Mouse (Mus musculus): ENCODE data around the gene Crybg3. TPM values are rescaled to one million over a fixed set of nuclear protein-coding genes. Genes with fewer than 3 reads are reported as not detected.

Crybg3 gene
- total RNA-seq, 2 experiments from 2014 or later: 35.7 to 36.8 TPM

DNA sequence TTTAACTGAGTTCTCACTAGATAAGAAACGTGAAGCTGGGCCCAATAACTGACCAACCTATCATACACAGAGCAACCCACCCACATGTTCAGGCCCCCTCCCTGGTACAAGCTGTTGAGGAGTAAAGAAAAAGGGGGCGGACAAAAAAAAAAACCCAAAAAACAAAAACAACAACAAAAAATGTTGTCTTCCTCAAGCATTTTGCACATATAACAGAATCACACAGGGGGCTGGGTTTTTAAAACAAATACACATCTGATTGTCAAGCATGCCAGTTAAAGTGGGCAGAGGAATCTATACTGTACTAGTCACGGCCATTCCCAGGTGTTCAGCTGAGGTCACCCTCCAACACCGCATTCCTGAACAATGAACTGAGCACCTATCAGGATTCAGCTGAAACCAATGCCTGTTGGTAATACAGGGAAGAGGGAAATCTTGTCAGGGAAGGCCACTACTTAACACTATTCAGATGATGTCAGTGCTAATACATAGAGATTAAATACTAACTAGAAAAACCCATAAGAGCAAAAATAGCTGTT, 15.0 kb downstream of the Crybg3 start:
- DNase-seq (ENCODE audit: low spot score in 2 of 2): no peak

DNA sequence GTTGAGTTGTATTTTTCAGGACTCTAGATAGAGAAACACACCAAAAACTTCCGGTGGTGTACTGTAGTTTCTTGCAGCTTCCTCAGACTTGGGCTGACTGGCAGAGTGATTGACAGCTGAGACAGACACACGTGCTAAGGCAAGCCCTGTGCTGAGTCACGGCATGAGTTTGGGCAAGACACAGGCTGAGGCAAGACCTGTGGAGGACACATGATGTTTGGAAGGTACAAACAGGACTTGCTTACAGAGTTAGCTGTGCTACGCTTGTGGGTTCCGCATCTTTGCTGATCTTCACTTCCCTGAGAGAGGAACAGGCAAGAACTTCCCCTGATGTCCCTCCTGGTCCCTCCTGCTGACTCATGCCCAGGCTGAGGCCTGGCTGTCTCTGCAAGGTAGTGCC, 17.3 kb downstream of the Crybg3 start:
- DNase-seq (ENCODE audit: low spot score in 2 of 2): no peak

DNA sequence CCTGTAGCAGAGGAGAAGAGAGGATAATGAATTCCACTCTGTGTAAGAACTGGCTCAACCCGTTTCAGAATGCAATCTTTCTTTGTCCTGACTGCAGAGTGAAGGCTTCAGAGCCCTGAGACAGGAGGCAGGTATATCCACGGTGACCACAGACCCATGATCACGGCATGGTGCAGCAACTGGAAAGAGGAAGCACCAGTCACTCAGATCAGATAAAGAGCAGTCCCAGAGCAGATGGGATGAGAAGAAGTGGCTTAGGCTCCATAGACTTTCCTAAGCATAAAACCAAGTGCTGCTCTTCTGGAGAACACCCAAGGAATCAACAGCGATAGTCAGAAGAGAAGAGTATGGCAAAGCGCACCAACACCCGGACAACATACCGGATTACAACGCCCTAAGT, 21.5 kb downstream of the Crybg3 start:
- DNase-seq (ENCODE audit: low spot score in 2 of 2): no peak

DNA sequence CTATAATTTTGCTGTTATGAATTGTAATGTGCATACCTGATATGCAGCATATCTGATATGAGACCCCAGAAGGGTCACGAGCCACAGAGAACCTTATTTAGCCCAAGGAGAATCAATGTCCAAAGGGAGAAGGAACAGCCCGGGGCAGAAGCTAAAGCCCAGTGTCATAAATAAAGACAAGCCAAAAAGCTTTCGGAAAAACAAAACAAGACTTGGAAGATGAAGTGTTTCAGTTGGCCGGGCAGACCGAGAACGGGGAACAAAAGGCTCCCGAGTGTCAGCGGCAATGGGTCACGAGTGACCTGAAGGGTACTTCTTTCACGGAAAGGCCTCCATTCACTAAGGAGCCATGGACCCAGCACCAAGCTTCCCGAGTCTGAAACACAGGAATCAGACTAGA, 26.8 kb downstream of the Crybg3 start:
- no peak for DNase-seq (ENCODE audit: low spot score in 2 of 2)

DNA sequence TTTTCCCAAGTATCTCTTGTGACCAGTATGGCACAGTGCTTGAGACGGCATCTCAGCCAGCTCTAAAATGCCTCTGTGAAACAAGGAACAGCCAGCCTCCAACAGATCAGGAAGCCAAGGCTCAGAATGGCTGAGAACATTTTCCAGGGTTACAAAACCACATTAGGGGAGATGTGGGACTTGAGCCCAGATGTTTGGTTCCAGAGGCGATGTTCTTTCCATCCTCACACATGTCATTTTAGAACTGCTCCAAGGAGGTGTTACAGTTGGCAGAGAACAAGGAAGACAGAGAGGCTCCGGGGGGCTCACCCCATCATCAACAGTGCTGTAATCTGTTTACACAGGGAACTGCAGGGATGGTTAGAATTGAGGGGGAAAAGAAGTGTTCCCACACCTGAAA, 28.1 kb downstream of the Crybg3 start:
- DNase-seq (ENCODE audit: low spot score in 2 of 2): no peak

DNA sequence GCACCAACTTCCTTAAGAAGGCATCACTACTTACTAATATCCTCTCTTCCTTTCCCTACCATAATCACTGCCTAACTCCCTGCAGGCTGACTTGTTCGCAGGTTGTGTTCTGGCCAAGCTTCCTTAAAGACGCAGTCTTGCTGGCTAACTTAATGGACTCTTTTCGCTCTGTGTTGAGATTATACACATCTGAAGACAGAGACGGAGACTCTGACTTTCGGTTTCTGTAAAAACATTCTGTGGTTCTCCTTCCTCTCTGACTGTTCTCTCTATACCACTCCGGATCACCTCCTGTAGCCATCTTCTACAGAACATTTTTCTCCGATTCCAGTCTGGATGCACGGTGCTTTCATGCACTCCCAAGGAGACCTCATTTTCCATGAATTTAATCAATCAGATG, 30.0 kb downstream of the Crybg3 start:
- no peak for DNase-seq (ENCODE audit: low spot score in 2 of 2)

DNA sequence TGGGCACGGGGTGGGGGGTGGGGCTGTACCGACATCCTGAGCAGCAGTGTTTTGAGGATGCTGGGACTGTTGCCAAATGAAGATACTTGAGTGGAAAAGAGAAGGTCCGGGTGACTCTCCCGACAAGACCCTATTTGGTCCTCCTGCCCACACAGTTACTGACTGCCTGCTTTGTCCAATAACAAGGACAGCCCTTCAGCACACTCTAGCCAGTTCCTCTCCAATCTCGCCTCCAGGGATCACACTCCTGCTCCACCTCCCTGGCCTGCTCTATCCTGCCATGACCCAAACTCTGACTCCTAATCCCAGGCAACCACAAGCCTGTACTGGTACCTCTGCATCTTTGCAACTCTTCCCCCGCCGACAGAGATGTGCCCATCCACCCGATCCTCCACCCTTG, 30.9 kb downstream of the Crybg3 start:
- DNase-seq (ENCODE audit: low spot score in 2 of 2): no peak

DNA sequence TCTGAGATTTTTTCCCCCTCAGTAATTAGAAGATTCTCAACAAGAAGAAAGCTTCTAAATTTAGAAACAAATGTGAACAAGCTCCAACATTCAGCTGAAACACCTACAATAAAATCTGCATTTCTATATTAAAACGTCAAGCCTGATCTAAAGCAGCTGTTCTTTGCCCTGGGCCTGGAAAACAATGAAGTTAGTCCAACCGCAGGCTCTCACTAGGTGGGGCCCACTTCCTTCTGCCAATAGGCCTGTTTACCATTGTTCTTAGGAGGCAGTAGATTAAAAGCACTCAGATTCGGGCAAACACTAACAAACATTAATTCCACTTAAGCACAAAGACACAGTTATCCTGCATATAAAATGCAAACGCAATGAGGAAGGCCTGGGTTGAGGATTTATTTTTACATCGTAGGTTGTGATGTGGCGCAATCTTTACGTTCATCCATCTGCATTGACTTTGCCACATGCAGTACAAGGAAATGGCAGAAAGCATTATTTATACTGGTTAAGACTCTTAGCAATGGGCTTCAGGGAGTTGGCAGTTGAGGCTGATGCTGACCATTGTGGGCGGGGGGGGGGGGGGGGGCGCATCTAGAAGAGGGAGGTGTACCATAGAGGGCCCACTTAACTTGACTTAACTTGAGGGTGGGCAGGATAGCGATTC, 32.9 kb downstream of the Crybg3 start:
- no peak for DNase-seq (ENCODE audit: low spot score in 2 of 2)

DNA sequence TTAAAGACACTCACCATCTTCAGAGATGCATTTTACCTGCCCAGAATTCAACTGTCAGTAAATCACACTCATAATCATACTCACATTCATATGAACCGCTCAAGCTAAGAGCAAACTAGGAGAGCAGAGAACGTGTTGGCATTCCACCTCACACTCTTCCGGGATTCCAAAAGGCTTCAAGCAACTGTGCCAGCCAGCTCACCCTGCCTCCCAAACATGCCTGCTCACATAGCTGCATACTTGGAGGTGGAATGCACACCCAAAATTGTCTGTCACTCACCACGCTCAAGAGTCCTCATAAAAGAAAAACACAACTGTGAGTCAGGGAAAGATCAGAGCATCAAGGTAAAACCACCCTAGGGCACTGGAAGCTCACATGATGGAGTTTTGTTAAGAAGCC, 34.3 kb downstream of the Crybg3 start:
- DNase-seq (ENCODE audit: low spot score in 2 of 2): no peak

DNA sequence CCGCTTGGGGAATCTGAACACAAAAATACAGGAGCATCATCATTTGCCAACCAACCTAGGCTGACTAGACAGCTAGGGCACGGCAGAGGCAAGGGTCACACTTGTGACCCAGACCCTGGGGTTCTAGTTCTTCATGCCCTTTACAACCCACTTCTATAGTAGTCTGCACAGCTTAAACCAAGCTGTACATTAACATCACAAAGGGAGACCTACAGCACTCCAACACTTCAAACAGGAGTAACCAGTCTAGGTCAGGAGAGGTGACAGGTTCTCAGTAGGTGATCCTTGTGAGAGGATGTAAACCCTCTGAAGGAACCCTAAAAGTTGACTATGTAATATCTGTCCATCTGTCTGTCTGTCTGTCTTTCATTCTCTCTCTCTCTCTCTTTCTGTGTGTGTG, 35.1 kb downstream of the Crybg3 start:
- no peak for DNase-seq (ENCODE audit: low spot score in 2 of 2)

DNA sequence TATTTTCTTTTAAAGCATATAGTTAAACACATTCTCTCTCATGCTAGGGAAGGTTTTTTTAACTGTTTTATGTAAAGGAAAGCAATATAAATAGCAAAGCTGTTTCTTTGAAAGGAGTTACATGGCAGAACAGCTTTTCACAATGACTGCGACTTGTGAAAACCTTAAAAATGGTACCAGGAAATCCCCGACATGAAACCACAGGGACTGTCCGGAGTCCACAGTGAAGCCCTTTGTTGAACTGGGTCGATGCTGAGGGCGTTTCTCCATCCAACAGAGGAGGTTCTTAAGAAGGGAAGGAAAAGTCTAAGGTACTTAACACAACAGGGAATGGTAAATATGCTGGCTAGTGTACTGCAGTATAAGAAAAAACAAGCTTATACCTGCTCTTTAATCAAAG, 36.8 kb downstream of the Crybg3 start:
- no peak for DNase-seq (ENCODE audit: low spot score in 2 of 2)

DNA sequence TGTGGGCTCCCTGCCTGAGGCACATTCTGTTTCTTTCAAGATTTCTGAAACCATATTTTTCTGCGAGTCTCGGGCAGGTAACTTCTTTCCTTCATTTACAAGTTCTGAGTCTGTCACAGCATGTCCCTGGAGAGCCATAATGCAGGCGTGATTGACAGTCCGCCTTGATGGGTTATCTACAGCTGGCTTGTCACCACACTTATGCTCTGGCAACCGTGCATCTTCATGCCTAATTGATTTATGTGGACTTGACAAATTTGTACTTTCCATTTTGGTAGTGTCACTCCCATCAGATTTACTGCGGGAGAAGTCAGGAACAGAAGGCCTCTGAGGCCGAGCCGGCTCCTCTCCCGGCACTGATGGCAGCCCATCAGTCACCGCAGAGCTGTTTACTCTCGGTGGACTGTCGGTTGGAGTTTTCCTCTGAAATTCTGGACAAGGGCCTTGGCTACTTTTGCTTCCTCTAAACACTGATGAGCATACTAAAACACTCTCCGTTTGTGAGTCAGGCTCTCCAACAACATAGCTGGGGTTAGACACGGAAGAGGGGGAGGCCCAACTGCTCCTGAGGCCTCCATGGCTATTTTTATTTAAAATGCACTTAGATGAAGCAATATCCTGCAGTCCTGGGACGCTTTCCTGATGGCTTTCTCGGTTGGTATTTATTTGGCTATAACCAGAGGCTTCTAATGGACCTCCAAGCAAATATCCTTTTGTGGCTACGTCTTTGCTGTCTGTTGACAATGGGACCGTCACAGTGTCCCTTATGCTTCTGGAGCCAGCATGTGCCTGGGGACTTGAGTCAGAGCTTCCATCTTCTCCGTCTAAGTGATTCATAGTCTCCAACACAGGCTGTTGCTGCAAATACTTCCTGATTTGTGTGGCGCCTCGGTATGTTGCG, 41.2 kb downstream of the Crybg3 start:
- no peak for DNase-seq (ENCODE audit: low spot score in 2 of 2)

DNA sequence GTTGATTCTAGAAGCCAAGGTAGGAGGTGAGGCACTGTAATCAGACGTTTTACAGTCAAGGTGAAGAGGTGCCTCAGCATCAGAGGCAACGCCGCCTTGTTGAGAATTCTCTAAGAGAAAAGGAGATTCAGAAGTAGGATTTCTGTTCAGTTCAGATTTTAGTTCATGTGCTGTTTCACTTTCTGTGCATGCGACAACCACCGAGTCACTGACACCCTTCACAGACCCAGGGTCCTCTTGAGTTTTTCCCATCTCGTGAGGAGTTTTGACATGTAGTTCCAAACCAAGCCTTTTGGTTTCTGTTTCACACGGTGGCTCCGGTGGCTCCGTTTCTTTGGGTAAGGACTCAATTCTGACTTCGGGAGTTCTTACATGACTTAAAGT, 41.9 kb downstream of the Crybg3 start:
- no peak for DNase-seq (ENCODE audit: low spot score in 2 of 2)

DNA sequence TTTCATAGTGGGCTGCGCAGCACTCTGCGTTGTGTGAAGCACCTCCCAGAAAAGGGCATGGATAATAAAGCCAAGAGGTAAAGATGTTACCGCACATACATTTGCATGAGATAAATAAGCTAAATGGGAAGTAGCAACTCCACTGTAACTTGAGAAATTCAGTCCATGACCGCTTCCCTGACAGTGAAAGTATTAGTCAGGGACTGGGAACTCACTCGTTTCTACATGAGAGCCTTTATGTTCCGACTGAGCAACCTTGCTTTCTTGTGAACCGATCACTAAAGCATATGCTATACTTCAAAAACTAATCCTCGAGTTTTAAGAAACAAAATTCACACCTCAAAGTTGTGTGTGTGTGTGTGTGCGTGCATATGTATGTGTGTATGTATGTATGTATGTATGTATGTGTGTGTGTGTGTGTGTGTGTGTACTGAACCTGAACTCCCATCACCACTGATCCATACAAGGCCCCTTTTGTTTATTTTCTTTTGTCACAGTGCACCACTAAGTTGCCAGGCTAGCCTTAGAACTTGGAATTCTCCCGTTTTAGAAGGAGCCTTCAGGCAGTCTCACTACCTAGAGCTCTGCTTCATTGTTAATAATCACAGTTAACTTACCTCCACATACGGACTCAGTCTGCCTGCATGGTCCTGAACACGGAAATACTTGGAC, 47.2 kb downstream of the Crybg3 start:
- no peak for DNase-seq (ENCODE audit: low spot score in 2 of 2)

DNA sequence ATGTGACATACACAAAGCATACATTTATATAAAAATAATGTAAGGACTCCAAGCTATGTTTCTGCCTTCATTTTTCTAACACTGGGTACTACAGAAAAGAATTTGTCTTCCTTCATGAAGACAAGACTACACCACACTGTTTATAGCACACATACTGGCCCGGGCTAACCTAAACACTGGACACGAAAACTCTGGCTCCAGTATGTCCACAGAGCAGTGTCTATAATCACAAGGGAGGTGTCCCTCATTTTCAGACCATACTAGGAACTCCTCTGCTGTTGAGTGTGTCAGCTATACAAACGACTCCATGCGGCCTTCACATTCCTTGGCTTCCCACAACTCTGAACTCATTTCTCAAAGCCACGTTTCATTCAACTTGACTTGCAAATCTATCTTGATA, 49.3 kb downstream of the Crybg3 start:
- no peak for DNase-seq (ENCODE audit: low spot score in 2 of 2)

DNA sequence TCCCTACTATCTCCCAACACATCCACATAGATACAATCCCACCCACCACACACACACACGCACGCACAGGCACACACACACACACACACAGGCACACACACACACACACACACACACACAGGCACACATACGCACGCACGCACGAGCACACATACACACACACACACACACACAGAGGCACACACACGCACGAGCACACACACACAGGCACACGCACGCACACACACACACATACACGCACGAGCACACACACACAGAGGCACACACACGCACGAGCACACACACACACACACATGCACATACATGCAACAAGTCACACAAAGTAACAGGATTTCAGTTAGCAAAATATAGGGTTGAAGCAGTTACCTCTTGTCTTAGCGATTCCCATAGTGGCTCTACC, 51.1 kb downstream of the Crybg3 start:
- DNase-seq (ENCODE audit: low spot score in 2 of 2): no peak

DNA sequence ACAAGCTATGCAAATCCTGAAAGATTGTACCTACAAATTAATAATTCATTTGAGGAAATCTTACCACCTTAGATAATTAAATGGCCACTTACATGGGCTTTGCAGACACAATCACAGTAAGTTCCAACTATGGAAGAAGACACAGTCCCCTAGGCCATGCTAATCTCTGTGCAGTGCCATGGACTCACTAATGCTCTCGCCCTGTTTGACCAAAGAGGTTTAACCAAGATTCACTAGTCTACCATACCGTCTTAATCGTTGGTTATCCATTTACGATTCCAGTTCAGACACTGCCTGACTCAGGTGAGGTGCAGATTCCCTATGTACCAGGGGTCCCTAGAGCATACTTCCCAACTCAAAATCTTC, 52.2 kb downstream of the Crybg3 start:
- no peak for DNase-seq (ENCODE audit: low spot score in 2 of 2)

DNA sequence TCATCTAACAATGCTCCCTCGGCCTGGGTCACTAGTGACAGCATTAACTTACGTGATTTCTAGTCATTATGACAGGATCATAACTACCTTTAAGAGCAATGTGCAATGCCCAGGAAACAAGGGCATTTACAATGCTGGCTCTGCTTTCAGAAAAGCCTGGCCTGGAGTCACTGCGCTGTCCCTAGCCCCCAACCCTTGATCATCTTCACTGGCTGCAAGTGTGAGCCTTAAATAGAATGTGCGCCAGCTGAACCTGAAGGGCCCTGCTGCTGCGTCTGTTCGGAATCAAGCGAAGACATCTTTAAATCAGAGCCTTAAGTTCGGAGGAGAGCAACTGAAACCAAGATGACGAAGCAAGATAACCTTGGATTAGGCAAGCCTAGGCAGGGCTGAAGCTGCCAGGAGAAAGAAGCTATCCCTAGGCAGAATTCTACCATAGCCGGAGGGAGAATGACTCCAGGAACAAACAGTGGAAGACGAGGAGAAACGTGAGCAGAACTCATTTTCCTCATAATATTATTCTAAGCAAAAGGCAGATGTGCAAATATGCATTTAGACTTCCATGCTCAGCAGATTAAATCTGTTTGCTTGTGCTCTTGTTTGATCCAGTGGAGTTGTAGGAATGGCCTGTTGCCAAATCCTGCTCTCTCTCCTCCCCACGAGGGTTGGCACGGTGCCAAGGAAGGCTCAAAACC, 52.7 kb downstream of the Crybg3 start:
- DNase-seq (ENCODE audit: low spot score in 2 of 2): peak in 1 of 2 experiments; percentile 49

DNA sequence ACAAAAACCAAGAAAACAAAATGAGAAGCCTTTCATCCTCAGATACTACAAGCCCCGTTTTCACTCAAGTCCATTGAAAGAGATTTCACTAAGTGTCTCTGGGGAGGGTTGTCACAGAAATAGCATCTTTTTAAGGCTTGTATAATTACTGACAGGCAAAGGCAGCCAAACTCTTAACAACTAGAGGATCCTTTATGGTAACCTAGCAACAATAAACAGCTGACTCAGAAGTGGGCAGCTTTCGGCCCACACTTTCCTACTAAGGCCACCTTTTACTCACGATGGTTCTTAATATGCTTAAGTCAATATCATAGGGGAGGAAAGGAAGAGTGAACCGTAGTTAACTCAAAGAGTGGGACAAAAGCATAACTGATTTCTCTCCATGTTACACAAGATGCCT, 53.3 kb downstream of the Crybg3 start:
- DNase-seq (ENCODE audit: low spot score in 2 of 2): no peak

DNA sequence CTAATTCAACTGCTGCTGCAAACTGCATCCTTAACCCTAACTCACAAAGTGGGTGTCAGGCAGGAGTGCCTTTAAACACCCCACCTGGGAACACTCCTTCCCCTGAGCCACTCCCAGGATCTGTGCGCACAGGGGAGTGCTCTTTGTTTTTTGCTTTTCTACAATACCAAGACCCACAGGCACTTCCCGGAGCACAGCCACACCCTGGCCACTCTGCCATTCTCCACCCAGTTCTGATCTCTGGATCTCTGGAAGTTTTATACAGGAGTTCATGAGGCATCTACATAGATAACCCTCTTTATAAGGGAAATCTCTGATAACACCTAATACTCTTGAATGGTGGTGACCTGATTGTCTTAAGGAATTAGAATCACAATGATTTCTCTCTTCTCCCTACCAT, 55.4 kb downstream of the Crybg3 start:
- DNase-seq (ENCODE audit: low spot score in 2 of 2): no peak

DNA sequence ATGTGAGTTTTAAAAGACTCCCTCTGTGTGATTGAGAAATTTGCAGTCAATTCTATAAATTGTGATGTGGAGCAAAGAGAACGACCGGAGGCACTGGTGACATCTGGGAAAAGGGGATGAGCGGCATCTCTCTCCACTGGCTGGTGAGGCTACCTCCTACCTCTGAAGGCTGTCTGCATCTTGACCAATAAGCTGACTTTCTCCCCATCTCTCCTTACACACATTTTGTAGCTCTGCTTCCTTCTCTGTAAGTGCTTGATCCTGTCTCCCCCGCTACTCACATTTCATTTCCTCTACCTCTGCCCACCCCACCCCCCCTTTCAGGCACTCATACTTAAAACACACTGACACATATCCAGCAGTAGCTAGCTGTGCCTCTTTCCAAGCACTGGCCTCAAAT, 59.4 kb downstream of the Crybg3 start:
- DNase-seq (ENCODE audit: low spot score in 2 of 2): no peak

DNA sequence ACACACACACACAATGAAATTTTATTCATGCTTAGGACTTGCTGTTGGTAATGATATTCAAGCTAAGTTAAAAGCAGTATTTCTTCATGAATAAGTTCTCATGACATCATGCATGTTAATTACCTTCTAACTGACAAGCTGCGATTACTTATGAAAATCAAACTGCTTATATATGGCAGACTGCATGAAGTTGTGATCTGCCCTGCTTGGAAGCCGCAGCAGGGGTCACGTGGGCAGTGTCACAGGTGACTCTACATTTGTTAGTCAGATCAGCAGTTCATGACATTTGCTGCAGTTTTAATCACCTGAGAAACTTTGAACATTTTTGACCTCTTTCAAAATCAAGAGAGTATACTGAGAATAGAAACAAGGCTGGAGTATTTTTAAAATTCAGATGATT, 59.8 kb downstream of the Crybg3 start:
- DNase-seq (ENCODE audit: low spot score in 2 of 2): no peak
